Mouse (Mus musculus): ENCODE data around the gene Ralgapa2.

DNA sequence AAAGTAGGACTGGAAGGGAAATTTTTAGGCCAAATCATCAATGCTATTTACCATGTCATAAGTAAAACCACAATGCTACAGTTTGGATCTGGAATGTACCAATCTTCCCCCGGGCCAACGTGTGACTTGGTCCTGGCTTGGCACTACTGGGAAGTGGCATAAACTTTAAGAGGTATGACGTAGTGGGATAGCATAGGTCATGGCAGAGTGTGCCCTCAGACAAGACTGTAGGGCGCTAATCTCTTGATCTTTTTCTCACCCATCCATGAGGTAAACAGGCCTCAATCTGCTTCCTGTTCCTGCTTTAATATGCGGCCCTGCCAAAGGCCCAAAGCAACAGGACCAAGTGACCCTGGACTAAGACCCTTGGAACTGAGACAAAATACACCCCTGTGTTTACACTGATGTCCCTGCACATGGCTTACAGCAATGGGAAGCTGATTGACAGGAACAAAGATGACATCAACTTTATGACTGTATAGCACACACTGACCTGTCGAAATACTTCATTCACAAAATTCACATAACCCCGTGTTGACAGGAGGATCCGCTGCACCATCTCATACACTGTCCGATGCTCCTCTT, 68.8 kb downstream of the Ralgapa2 start:
- TF ChIP-seq CEBPB (IDR thresholded peaks at IDR 0.05; ENCODE audit: low read depth) (no peak), USF1 (IDR thresholded peaks at IDR 0.05; ENCODE audit: low read depth) (no peak)
